Mouse (Mus musculus) E14TG2a.4 (cell line): ENCODE data around the gene Nim1k.
"Not testable (repeated sequence)": the region's sequence is repeated elsewhere in the genome, so short reads cannot be mapped to it uniquely, and the experiment has no call there.

Experiments
- CTCF ChIP-seq: conservative IDR thresholded peaks from 2 replicates; pipeline ENCODE4 v1.5.1; 2014; ENCODE audit warnings: low read length
- NANOG ChIP-seq: IDR thresholded peaks from 2 replicates; pipeline ENCODE4 v1.6.1; 2014; ENCODE audit warnings: borderline replicate concordance, low read length, mixed read lengths

GRCm38 (mm10) chr13:119706278-119706880, 49.3 kb downstream of the Nim1k start:
- TF ChIP-seq CTCF, NANOG: not testable (repeated sequence)
